Mouse (Mus musculus) splenic B cell, adult 2 months (primary cell): Measurements from ENCODE around the gene Mea1.

ENCODE experiments used
- DNase-seq: peaks from one replicate; pipeline ENCODE4 v3.0.0-alpha.2; 2011; ENCODE audit warnings: low read depth, low spot score
- H3K27me3 ChIP-seq: 2 replicates; pipeline ENCODE4 v1.6.1; 2012; ENCODE audit warnings: mild to moderate bottlenecking, low read length, moderate library complexity, mixed read lengths; ENCODE audit not compliant: control insufficient read depth, poor library complexity, insufficient read depth, severe bottlenecking
- H3K36me3 ChIP-seq: 2 replicates; pipeline ENCODE4 v1.6.1; 2012; ENCODE audit warnings: mild to moderate bottlenecking, low read length, moderate library complexity, mixed read lengths; ENCODE audit not compliant: control insufficient read depth, poor library complexity, insufficient read depth, severe bottlenecking

The Mea1 gene

DNA sequence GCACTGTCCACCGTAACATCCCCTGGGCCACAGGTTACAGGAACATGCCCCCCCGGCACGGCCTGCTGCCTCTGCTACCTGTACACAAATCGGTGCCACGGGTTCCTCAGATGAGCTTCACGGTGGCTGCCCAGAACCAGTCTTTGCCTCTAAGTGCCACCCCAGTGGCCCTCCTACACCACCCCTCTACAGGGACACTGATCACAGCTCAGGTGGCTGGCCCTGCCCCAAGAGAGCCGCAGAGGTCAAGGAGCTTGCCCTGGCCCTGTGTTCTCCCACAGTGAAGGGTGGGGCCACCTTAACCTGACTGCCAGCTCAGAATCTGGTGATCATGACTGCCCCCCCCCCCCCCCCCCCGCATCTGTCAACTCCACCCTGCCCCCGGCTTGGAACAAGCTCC is at the start of gene Mea1:
TSS of gene Mea1 (plus strand) at position 378 of the 400 bp plus-strand sequence.
- DNase-seq, result no peak
- peaks cover 2% of the 10 kb centered on the region for H3K36me3 ChIP-seq
- H3K27me3 ChIP-seq, result no peaks in the 10 kb centered on the region

DNA sequence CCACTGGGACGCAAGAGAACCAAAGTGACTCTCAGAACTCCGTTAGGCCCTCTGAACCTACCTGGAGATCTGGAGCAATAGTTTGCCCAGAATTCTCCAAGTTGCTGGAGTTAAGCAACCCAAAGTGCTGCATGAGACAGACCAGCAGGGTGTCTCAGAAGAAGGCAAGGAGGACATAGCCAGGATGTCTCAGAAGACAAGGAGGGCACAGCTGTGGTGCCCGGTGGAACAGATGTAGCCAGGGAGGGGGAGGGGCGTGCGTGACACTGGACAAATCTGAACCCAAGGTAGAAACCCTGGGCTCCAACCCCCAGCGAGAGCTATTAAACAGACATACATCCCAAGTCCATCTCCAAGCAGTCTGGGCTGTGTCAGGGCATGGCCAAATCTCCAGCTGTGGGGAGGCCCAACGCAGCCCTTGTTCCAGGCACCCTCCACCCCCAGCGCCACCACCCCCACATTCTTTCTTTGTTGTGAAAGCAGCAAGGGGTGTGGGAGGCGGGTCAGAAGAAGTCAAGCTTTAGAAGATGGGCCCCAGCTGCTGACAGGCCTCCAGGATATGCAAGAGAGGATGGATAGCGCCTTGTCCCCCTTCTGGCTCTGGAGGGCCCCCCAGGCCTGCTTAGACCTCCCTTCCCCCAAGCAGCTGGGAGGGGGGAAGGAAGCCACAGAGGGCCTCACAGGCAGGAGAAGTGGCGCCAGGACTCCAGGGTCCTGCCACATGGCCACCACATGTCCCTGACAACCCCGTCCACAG is 48.7 kb upstream of the Mea1 start:
- DNase-seq, result no peak
- Histone ChIP-seq H3K27me3 (no peaks in the 10 kb centered on the region), H3K36me3 (no peaks in the 10 kb centered on the region)

DNA sequence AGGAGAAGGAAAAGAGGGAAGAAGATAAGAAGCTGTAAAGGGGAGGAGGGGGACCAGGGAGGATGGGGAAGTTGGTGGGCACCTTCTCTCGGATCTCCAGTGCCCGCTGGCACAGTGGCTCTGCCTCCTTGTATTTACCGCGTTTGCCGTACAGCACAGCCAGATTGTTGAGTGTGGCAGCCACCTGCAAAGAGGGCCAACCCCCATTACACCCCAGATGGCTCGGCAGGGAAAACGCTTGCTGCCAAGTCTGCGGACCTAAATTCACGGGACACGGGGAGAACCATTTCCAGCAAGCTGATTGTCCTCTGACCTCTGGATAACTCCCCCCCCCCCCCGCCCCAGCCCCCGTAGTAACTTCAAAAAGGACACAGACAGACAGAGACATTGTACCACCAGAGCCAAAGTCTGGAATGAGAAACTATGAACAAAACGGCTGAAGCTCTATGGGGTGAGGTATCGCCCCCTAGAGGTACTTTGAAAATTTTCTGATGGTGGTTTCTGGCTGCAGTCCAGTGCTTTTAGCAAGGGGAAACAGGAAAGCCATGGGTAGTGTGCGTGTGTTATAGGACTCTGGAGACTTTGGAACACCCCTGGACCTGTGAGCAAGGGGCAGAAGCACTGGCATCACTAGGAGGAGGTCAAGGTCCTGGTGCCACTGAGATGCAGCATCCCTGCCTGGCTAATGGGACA is 41.6 kb upstream of the Mea1 start:
- DNase-seq, result peak; percentile 77
- Histone ChIP-seq H3K27me3 (no peaks in the 10 kb centered on the region), H3K36me3 (peaks cover 1% of the 10 kb centered on the region; the same call in 1 of the 2 replicates)

DNA sequence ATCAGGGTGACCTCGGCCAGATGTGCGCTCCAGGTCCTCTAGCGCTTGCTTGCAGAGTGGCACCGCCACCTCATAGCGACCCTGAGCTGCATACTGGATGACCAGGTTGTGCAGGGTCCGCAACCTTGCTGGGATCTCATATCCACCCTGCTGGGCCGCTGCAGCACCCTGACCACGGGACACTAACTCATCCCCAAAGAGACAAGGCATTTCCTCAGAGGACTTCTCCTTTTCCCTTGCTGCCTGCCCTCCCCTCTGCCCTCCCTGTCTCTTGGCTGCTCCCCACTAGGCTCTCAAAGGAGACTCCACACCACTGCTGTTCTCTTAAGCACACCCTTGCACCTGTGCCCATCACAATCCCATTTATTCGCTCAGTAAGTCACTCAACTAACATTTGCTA is 38.7 kb upstream of the Mea1 start:
- DNase-seq, result no peak
- peaks cover 1% of the 10 kb centered on the region; the same call in 1 of the 2 replicates for H3K36me3 ChIP-seq
- H3K27me3 ChIP-seq, result no peaks in the 10 kb centered on the region

DNA sequence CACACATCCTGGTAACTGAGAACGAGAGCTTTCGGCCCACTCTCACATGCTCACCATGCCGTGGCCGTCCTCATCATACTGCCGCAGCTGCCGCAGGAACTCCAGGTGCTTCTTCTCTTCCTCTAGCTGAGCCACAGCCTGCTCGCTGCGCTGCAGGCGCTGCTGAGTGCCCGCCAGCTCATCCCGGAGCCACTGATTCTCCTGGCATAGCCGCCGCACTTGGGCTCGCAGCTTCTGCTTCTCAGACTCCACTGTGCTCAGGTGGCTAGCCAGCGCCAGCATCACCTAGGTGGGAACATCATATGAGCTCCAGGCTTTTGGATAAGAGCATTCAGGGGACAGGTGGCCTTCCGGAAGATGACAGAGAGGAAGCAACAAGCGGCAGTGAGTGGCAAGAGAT is 36.5 kb upstream of the Mea1 start:
- Histone ChIP-seq H3K27me3 (no peaks in the 10 kb centered on the region), H3K36me3 (peaks cover 1% of the 10 kb centered on the region; the same call in 1 of the 2 replicates)
- no peak for DNase-seq

DNA sequence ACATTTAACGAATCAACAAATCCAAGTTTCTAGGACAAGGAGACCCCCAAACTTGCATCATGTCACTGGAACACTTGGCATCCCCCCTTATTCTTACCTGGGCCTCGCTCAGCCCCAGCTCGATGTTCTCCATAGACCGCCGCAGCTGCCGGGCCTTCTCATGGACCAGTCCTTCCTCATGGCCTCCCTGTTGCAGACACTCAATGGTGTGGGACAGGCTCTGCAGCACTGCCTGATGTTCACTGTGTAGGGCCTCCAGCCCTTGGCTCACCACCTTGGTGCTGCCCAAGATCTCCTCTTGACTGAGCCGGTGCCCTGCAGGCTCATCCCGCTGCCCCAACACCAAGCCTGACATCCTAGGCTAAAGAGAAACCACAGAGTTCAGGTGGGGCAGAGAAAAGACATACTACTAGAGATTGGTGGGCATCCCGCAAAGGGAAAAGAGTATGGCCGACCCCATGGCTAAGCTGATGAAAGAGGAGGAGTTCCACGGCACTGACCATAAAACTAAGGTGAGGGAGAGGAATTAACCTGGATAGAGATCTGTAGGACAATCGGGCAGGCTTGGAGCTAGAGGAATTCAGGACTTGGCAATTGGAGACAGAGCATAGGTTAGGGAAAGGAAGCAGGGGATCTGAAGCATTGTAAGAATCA is 34.3 kb upstream of the Mea1 start:
- no peak for DNase-seq
- H3K36me3 ChIP-seq, result peaks cover 1% of the 10 kb centered on the region; the same call in 1 of the 2 replicates
- no peaks in the 10 kb centered on the region for H3K27me3 ChIP-seq

DNA sequence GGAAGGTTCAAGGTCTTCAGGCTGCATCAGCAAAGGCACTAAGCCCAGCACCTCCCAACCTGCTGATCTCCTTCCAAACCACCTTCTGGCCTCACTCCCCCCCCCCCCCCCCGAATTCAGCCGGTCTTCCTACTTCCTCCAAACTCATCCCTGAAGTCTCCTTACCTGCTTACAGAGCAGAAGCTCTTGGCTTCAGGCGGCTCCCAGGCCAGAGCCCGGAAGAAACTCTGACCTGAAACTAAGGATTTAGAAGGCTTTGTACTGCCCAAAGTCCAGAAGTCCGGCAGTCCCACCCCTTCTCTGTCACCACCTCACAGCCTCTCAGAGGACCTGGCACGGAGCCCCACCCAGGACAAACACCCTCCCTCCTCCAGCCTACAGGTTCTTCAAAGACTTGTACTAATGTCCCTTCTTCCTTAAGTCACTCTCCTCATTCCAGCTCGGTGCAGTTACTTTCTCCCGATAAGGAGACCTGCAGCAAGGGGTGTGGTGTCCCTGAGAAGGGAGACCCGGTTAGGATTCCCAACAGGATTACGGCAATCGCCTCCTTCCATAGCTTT is 33.6 kb upstream of the Mea1 start:
- H3K27me3 ChIP-seq, result no peaks in the 10 kb centered on the region
- DNase-seq, result peak; percentile 17
- H3K36me3 ChIP-seq, result peaks cover 1% of the 10 kb centered on the region; the same call in 1 of the 2 replicates

DNA sequence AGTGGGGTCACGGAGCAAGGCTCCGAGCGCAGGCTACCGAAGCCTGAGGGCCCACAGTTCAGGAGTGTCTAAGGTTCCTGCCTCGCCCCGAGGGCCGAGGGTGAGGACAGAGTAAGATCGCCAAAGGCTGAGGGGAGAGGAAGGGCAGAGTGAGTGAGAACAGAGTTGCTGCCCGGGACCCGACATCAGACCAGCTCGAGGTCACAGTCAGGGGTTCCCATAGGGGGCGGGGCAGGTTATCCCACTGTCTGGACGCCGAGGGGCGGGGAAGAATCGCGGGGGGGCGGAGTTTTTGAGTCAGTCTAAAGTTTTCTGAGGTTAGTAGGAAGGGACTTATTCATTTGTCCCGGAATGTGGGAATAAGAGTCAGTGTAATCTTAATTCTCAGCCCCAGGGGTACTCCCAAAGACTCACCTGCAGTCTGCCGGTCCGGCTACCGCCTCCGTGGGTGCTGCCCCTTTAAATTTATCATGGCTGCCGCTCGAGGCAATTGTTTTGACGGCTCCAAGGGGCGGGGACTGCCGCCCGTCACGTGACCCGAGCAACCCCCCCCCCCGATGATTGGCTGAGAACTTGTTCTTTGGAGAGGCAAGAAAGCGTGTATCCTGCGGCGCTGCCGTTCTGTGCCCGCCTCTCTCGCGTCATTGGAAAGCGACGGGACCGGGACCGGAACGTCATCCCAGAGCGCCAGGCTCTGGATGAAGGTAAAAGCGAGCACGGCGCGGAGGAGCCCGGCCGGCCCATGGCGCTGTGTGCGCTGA is 32.9 kb upstream of the Mea1 start, which contains the start of the genes Klc4 and Mrpl2:
TSS of gene Klc4 (minus strand) at position 462 of the 761 bp plus-strand sequence.
TSS of gene Mrpl2 (plus strand) at position 669 of the 761 bp plus-strand sequence.
- DNase-seq, result peak; percentile 99
- Histone ChIP-seq H3K36me3 (no peaks in the 10 kb centered on the region), H3K27me3 (no peaks in the 10 kb centered on the region)

DNA sequence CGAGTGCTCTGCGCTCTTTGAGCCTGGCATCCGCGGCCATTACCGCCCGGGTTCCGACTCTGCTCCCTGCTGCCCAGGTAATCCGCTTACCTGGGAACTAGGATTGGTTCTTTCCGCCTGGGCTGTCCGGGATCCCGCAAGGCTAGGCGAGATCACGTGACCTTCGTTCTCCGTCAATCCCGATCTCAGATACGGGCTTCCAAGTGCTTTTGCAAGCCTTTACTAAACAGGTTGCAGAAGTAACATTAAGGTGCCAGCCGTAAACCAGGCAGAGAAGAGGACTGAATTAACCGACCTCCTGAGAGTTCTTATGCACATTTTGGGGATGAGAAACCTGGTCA is 32.3 kb upstream of the Mea1 start:
- no peaks in the 10 kb centered on the region for H3K27me3 ChIP-seq
- H3K36me3 ChIP-seq, result no peaks in the 10 kb centered on the region
- no peak for DNase-seq

DNA sequence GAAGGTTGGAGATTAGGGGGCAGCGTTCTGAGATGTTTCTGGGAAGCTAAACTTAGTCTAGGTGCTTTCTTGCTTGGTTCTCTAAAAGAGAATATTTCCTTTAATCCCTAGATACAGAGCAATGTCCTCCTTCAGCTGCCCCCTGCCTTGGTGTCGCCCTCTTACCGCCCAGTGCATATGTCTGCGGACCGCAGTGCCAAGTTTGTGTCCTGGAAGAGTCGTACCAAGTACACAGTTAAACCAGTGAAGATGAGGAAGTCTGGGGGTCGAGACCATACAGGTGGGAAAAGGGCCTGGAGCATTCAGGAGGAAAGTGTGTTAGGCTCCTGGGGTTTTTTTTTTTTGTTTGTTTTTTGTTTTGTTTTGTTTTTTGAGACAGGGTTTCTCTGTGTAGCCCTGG is 31.3 kb upstream of the Mea1 start:
- no peak for DNase-seq
- Histone ChIP-seq H3K36me3 (no peaks in the 10 kb centered on the region), H3K27me3 (no peaks in the 10 kb centered on the region)

DNA sequence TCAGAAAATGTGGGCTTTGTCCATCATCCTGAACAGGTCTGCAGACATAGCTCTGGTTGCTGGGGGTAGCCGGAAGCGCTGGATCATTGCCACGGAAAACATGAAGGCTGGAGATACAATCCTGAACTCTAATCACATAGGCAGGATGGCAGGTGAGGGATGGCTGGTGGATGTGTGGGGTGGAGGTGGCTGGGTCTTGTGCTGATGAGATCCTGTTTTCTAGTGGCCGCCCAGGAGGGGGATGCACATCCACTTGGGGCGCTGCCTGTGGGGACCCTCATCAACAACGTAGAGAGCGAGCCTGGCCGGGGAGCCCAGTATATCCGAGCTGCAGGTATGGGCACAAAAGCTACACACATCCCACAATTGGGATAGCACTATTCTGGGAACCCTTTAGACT is 30.2 kb upstream of the Mea1 start:
- DNase-seq, result no peak
- H3K27me3 ChIP-seq, result no peaks in the 10 kb centered on the region
- H3K36me3 ChIP-seq, result no peaks in the 10 kb centered on the region

DNA sequence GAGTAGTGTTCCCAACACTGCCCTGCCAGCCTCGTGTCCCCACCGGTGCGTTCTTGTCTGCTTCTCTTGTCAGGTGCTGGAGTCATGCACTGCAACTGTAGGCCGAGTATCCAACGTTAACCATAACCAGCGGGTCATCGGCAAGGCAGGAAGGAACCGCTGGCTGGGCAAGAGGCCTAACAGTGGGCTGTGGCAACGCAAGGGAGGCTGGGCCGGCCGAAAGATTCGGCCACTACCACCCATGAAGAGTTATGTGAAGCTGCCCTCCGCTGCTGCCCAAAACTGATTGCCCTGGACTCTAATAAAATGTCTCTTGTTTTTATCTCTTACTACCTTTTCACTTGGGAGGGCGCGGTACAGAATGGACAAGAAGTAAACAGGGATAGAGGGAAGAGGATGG is 28.8 kb upstream of the Mea1 start:
- H3K36me3 ChIP-seq, result no peaks in the 10 kb centered on the region
- H3K27me3 ChIP-seq, result no peaks in the 10 kb centered on the region
- no peak for DNase-seq

DNA sequence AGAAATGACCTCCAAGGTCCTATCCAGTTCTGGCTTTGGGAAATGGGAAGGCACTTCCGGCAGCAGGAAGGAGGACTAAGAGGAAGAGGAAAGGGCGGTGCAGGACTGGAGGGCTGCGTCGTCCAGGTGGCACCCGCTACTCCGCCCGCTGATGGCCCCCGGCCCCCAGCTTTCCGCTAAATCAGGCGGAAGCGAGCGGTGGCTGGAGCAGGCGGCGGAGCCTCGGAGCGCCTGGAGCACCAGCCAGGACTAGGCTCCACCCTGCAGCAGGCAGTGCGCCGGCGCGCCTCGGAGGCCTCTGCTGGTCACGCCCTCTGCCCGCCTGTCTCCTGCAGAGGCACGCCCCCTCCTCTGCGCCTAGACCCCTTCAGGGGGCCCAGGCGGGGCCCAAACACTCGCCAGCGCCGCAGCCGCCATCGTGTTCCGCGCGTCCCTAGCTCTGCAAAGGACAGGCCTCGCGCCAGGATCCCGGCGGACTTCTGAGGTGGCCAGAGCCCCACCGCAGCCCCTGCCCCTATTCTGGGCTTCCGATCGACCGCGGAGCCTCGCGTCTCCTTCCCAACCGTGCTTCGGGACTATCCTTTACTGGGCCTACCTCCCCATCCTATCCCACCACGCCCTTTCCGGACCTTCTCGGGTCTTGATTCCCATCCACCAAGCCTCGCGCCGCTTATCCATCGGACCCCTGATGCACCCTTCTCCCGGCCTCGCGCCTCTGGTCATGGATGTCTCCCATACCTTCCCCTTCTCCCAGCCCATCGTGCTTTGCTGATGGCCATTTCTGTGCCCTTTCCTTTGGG is 28.2 kb upstream of the Mea1 start, which contains the start of gene Cul7:
TSS of gene Cul7 (plus strand) at position 106 of the 800 bp plus-strand sequence.
- peak; percentile 74 for DNase-seq
- H3K36me3 ChIP-seq, result no peaks in the 10 kb centered on the region
- no peaks in the 10 kb centered on the region for H3K27me3 ChIP-seq
